Mouse (Mus musculus) liver, adult 10 weeks (tissue): Measurements from ENCODE around the gene Gm21836. TPM values are rescaled to one million over a fixed set of nuclear protein-coding genes. Genes with fewer than 3 reads are reported as not detected.

Experiments
- polyA plus RNA-seq: library from polyadenylated mRNA; stranded (reverse); fragments of 350-450 nt; fragmentation: Illumina TruSeq; extraction: RNeasy Lipid Tissue Mini Kit (QIAGEN cat#74804); gene quantifications from one replicate; pipeline ENCODE4 v1.2.3, GENCODE M21; 2014; ENCODE audit warnings: low read depth, low replicate concordance

Gene Gm21836
- not detected for polyA plus RNA-seq

DNA sequence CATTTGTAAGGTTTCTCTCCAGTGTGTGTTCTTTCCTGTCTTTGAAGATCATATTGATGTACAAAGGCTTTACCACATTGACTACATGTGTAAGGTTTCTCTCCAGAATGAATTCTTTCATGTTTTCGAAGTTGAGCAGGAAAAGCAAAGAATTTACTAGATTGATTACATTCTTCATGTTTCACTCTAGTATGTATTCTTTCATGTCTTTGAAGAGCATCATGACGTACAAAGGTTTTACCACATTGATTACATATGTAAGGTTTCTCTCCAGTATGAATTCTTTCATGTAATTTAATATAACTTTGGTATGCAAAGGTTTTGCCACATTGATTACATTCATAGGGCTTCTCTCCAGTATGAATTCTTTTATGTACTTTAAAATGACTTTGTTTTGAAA, at the start of gene Gm21836:
Gm21836 (minus strand) TSS at position 101 of the 400 bp plus-strand sequence.

DNA sequence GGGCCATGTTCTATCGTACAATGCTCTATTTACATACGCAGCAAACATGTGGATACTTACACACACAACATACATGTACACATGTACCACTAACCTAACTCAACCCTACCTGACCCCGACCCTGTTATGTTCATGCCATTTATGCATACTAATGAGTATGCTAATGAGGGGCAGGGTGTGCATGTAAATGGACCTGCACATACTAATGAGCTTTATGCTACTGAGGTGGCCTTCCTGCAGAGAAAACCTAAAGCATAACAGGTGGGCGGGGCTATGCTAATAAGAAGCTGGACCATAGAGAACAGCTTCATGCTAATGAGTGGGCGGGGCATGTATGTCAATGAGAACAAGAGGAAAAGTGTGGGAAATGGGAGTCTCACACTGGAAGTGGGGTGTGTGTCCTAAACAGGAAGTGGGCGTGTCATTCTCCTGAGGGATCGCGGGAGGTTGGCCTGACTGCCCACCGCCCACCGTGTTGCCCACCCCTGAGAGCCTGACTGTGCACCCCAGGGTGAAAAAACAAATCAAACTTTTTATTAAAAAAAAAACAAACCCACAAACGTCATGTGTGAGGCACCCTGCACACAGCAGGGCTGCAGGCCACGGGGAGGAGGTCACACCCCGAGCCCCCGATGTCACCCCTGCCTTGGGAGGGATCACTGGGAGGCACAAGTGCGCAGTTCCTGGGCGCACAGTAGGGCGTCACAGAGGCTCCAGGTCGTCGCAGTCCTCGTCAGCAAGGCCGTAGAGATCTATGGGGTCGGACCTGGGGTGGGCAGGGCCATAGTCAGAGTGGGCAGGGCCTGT, 17.3 kb downstream of the Gm21836 start, which contains the start of gene Ppp2r3d:
Ppp2r3d (minus strand) TSS at position 803 of the 807 bp plus-strand sequence.

Other genes with a start within 250 kb of the Gm21836 start
- 50.9 TPM for gene 2010315B03Rik, start 181.1 kb downstream of the Gm21836 start, polyA plus RNA-seq
- gene Ppp2r3d, start 16.9 kb downstream of the Gm21836 start, polyA plus RNA-seq = 1.1 TPM